Mouse (Mus musculus) kidney, adult 11 months (tissue): ENCODE data around the gene Micall1.
A peak's percentile ranks its signal among the peaks of the same experiment; 100 is the strongest.

ENCODE experiments used
- DNase-seq: peaks from one replicate; pipeline ENCODE4 v3.0.0; 2022

The Micall1 gene

DNA sequence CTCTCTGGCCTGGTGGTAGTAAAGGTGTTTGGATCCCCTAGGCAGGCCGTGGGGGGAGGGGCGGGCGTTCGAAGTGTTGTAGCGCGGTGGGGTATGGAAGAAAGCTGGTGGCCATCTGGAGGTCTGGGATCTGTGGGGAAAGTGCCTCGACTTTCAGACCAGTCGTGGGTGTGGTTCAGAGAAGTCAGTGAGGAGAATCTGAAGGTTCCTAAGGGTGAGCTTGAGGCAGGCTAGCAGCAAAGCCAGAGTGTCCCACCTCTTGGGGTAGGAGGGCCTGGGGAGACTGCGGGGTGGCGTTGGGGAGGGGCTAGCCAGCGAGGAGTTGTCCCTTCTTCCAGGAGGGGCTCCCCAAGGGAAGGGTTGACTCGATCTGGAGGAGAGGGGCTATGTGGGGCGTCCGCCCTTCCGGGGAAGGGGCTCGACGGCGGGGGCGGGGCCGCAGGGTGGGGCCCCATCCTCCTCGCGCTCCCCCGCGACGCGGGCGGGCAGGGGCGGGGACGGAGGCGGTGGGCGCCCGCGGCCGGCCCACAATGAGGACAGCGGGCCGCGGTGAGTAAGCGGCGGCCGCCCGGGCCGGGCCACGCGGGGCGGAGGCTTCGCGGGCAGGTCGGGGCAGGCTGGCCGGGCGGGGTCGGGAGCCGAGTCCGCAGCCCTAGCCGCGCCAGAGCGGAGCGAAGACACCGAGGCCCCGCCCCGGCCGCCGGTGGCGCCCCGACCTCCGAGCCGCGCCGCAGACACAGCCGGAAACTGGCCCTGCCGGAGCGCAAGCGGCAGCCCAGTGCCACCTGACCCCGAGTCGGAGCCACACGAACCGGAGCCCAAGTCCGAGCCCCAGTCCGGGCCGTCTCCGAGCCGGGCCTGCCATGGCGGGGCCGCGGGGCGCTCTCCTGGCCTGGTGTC, at the start of gene Micall1:
Gene Micall1 (plus strand): TSS at position 478 of the 900 bp plus-strand sequence.
- DNase-seq = peak; percentile 74

DNA sequence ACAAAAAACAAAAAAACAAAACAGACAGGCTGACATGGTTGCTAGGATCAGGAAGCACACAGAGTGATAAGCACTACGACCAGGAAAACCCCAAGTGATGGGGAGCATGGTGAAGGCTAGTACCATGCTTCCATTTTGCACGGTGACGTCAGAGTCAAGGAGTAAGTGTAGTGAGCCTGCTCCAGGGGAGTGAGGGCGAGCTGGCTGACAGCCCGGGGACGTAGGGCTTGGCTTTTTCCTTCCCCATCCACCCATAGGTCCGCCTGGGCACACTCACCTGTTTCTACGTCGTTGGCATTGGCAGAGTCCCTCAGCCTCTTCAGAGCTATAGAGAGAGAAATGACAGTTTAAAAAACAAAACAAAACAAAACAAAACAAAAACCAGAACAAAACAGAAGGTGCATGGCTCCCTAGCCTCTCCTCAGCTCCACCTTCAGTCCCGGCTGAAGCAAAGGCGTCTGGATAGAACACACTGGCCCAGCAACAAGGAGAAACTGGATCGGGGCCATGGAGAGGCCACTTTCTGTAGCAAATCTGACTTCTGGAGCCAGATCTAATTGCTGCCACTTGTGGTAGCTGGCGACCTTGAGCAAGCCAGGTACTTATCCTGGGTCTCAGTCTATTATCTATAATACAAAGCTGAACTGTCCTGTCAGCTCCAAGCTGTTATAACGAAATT, 47.7 kb upstream of the Micall1 start:
- DNase-seq = no peak

DNA sequence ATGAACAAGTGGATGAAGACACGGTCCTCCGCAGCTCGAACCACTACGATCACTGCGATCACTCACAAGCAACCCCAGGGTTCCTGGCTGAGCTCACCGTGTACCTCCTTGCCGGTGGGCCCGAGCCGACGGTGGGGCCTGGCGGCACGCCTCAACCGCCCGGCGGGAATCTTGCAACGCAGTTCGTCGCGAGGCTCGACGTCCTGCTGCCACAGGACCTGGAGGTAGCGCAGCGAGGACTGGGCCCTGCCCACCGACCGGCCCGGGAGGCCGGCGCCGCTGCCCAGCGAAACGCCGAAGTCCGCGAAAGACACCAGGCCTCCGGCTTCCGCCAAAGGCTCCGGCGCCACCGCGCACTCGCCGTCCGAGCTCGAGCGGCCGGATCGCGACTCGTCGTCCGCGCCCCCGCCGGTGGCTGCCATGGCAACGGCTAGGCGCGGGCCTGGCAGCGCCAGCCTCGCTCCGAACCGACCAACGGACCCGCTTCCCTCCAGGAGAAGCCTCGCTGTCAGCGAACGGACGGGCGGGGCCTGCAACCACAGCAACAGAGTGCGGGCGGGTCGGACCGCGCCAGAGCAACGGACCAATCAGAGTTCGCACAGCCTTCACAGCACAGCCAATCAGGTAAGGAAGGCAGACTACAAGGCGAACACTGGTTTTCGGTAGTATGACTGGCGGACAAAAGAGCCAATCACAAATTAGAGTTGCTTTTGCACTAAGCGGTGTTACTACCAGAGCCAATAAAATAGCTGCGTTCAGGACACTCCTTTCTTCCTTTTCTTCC, 46.1 kb upstream of the Micall1 start, which contains the start of gene Ankrd54:
Gene Ankrd54 (minus strand): TSS at position 518 of the 784 bp plus-strand sequence.
- DNase-seq = peak; percentile 99

DNA sequence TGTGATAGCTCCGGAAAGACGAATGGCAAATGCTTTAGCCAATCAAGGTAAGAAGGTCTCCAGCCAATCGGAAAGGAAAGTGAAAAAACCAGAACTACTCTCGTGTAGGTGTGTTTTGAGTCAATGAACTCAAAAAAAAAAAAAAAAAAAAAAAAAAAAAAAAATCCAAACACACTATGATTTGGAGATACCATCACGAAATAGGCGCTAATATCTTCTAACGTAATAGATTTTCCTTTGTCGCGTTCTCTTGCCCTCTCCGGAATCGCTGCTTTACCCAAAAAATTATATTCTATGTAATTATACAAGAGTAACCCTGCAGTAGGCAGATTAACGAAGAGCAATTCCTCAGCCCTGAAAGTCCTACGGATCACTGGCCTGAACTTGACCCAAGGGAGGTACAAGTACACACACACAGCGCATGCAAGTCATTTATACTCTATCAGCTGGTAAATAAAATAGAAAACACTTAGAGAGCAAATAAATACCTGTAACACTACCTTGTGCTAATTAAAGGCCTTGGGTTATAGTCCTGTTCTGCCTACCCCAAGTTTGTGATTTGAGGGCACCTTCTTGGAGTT, 45.4 kb upstream of the Micall1 start:
- DNase-seq = no peak

DNA sequence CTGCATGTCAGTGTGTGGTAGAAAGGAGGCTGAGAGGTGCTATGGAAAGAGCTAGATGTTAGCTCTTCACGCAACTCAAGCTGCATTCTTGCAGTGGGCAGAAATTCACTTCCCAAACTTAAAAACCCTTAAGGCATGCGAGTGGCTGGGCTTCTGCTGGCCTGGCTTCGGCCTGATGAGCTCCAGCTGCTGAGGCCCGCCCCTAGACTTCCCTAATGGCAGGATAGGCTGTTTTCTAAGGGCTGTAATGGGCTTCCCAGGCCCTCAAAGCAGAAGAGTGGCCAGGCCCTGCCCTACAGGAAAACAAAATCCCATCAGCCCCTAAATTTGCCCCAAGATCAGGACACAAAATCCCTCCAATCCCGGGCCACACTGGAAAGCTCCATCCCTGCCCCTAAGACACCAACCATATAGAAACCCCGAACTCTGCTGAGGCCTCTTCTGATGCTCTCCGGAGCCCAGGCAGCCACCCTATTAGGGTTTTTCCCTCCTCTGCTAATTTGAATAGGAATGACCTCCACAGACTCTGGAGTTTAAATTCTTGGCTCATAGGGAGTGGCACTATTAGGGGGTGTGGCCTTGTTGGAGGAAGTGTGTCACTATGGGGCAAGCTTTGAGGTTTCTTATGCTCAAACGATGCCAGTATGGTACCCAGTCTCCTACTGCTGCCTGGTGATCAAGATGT, 43.5 kb upstream of the Micall1 start:
- no peak for DNase-seq

DNA sequence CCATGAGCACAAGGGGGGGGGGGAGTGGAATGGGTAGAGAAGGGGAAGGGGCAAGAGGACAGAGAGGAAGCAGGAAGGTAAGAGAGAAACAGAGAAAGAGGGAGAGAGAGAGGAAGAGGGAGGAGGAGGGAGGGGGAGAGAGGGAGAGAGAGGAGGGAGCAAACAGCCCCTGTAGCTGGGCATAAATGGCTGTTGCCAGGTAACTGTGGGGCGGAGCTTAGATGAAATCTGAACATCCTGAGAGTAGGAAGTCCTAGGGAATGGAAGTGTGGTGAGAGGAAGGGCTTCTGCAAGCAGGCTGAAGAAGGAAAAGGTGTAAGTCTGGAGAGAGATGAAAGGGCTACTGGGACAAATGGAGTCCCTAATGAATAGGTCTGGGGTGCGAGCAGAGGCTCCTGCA, 42.4 kb upstream of the Micall1 start:
- peak; percentile 37 for DNase-seq

DNA sequence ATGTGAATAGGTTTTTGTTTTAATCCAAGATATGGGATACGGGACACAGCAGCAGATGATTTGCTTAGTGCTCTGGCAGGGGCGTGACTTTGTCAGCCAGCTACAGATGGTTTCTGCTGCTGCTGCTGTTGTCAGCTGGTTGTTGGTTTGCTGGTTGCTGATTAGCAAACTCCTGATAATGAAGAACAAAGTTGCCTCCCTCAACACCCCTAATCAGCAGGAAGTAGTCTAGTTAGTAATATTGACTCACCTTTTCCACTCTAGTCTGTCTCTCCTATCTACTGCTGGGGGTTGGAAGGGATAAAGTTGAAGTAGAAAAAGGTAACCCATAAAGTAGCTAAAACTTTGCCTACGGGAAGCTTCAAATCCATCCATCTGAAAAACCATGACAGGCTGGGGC, 41.1 kb upstream of the Micall1 start:
- peak; percentile 2 for DNase-seq

DNA sequence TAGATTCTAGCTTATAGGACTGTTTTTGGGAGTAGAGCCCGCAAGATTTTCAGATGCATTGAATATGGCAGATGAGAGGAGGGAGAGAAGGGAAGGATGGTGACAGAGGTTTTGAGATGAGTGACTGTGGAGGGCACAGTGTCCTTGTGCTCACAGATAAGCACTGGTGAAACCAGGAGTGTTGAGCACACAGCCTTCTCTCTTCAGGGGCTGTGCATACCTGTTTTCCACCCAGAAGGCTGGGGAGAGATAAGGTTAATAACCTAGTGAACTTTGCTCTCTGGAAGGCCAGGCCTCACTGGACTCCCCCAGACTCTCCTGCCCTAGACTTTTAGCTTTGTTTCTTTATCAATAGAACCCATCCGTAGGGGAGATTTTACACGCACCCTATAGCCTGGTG, 40.3 kb upstream of the Micall1 start:
- peak; percentile 1 for DNase-seq

DNA sequence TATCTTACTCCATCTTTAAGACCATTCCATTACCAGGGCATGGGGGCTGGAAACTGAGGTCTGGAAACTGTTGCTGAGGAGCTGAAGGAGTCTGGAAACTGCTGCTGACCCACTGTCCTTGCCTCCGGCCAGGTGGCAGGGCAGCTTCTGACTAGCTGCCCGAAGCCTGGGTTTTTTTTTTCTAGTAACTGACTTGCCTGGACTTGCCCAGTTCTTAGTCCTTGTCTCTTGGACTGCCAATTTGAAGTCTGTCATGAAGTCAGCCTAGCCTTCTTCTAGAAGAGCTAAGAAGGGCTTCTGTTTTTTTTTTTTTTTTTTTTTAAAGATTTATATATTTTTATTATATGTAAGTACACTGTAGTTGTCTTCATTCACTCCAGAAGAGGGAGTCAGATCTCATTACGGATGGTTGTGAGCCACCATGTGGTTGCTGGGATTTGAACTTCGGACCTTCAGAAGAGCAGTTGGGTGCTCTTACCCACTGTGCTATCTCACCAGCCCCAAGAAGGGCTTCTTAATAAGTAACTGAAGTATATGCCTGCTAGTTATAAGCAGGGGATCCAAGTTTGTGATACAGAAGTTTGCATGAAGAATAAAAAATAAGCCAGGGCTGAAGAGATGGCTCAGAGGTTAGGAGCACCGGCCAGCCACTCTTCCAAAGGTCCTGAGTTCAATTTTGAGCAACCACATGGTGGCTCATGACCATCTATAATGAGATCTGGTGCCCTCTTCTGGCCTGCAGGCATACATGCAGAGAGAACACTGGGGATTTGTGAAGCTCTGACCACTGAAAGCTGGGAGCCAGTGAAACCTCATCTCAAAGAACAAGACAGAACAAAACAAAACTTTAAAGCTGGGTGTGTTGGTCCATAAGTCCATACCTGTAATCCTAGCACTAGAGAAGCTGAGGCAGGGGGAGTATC, 37.3 kb upstream of the Micall1 start:
- peak; percentile 14 for DNase-seq

DNA sequence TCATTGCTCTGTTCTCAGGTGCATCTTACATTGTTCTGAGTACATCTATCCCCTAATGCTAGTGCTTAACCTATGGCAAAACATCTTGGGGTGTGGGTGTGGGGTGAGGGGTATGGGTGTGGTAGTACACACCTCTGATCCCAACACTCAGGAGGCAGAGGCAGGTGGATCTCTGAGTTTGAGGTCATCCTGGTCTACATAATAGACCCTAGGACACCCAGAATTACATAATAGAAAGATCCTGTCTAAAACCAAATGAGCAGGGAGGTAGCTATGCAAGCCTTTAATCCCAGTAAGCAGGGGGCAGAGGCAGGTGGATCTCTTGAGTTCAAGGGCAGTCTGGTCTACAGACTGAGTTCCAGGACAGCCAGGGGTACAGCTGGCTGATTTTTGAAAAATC, 34.9 kb upstream of the Micall1 start:
- no peak for DNase-seq

DNA sequence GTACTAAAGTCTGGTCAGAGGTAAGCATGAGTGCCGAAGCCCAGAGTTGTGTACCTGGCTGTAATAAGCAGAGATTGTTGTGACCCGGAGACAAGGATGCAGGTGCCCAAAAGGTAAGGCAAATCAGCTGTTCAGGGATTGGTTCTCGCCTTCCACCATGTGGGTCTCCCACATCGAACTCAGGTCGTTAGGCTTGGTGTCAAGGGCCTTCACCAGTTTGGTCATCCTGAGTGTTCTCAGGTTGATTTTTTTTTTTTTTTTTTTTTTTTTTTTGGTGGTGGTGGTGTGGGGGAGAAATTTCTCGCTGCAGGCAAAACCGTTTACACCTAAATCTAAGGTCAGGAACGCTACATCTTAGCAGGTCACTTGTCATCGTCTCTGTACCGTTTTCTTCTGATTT, 34.3 kb upstream of the Micall1 start:
- DNase-seq = no peak

DNA sequence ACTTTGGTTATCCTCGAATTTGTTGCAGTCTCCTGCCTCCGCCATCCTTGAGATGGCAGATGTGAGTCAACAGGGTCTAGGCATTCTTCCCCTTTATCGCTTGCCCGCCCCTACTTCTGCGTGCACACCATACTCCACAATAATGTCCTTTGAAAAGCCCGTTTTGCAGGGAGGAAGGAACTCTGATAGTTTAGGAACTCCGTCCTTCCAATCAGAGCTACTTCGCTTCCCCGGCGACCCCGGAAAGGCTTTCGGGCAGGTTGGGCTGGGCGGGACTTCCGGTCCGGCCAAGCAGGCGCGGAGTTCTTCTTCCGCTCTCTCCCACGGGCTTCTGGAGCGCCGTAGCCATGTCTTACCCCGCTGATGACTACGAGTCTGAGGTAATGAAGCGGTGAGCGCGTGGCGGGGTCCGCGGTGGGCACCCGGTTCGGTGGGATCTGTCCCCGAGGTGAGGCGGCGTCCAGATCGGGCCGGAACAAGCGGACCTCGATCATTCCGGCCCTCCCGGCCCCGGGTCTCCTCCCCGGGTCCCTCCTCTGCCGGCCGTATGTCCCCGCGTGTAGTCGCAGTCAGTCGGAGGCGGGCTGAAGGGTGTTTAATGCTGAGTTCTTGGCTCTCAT, 33.7 kb upstream of the Micall1 start, which contains the start of gene Eif3l:
Gene Eif3l (plus strand): TSS at position 267 of the 620 bp plus-strand sequence.
- peak; percentile 83 for DNase-seq

DNA sequence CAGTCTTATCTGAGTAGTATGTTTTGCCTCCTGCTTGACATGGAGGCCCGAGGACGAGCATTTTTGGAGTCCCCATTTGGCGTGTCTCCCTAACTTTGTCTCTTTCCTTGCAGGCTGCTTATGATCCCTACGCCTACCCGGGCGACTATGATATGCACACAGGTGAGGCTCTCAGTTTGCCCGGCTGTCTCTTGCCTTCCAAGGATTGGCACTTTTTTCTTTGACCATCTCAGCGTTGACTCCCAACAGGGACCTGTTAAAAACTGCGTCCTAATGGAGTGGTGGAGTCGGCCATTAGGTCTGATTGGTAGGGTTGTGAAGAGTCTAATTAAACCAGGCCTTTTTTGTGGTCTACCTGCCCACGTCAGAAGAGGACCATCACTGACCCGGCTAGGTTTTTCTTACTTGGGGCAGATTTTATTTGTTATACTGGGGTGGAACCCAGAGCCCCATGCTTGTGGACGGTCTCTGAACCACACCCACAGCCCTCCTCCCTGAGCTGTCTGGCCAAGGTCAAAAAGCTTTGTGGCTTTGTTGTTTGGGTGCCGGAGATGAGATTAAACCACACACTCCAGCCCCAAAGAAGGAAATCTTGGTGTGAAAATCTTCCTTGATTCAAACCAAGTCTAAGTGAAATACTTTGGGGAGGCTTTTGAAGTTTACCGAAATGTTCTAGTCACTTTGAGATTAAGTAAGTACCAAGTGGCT, 32.9 kb upstream of the Micall1 start:
- no peak for DNase-seq

DNA sequence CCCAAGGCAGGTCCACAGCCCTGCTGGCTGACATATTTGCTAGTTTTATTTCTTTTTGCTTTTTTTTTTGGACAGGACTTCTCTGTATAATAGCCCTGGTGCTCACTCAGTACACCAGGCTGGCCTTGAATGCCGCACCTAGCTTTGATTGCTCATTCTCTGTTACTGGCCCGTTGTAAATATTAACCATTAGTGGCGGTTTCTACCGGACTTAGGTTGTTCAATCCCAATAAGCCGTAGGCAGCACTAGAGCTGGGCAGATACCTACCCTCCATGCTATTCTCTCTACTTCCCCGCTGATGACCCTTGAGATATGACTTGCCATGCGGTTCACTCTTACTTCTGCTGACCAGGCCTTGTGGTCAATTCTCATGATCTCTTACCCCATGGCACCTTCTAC, 29.1 kb upstream of the Micall1 start:
- DNase-seq = no peak

DNA sequence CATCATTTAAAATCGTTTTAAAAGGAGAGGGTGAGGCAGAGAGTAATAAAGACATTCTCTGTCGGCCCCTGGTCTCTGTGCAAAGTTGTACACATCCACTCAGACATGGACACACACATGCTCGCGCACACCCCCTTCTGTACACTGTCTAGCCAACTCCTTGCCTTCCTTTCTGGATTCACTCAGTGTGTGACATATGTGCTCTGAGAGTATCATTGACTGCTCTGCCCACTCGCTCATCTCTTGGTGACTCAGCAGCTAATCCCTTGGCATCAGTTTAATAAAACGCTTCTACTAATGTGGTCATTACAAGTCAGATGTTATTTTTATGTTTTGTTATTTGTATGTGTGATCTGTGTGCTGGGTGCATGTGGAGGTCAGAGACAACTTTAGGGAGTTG, 16.4 kb upstream of the Micall1 start:
- DNase-seq = no peak

DNA sequence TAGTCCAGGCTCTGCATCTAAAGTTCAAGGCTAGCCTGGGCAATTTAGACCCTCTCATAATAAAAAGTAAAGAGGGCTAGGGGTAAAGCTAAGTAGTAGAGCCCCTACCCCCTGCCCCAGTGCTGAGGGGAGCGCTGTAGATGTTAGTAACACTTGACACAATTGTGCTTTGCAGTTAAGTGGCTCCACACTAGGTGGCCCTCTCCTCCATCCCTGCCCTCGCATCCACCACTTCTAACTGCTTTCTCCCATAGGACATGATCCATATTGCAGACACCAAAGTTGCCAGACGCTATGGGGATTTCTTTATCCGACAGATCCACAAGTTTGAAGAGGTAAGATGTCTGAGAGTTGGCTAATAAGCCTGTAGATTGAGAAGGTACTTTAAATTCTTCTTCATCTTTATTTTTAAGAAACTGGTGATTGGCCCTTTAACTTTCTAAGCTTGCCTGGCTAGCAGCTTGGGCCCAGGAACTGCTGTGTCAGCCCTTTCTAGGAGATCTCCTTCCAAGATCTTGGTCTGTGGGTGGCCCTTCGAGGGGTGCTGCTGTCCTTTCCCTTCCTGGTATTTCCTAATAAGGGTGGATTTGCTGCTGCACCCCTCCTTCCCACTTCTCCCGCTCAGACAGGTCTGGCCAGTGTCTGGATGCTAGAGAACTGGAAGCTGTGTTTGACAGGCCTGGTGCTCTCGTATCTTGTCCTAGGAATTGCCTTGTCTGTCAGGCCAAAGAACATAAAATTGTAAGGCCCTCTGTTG, 15.4 kb upstream of the Micall1 start:
- DNase-seq = no peak

DNA sequence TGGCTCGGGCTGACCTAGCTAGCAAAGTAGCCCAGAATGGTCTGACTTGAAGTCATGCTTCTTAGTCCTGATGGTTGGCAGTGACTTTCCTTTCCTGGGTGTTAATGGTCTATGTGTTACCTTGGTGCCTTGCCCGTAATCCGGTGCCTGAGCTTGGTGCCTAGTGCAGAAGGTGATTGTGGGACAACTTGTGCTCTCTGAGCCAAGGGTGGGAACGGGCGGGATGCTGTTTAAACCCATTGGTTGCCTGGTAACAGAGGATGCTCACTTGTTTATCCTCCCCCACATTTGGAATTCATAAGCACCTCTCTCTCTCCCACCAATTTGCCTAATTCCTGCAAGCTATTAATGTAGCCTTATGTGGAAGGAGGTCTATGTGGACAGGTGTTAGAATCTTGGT, 13.2 kb upstream of the Micall1 start:
- no peak for DNase-seq

DNA sequence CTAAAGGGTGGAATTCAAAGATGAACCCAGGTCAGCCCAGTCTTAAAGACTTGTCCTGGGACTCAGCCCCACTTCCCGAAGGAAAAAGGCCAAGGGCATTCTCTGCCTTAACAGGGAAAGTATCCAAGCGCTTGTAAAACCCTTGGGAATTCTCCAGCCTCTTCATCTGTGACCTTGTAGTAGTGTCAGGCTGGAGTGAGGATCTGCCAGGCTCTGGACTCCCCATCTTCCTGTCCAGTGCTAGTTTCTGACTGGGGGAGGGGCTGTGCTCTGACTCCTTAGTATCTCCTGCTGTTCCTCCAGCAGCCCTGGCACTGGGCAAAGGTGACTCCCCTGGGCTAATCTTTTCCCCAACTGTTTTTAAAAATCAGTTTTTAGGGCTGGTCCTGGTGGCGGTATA, 12.1 kb upstream of the Micall1 start:
- DNase-seq = peak; percentile 63

DNA sequence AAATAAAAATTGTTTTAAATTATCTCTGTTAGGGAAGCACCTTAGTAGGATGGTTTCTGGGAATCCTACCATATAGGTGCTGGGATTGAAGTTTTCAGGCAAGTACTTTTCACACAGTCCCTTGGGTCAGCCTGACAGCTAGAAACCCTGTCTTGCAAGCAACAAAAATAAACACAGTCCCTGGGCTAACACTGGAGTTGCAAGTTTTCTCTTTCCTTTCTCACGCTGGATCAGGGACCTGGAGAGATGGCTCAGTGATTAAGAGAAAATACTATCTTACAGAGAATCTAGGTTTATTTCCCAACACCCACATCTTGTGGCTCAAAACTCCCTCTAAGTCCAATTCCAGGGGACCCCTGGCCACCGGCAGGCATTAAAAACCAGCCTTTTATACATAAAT, 11.6 kb upstream of the Micall1 start:
- no peak for DNase-seq
